Comparison of ENCODE assay signal across 23 mouse cellular contexts in the genomic region with DNA sequence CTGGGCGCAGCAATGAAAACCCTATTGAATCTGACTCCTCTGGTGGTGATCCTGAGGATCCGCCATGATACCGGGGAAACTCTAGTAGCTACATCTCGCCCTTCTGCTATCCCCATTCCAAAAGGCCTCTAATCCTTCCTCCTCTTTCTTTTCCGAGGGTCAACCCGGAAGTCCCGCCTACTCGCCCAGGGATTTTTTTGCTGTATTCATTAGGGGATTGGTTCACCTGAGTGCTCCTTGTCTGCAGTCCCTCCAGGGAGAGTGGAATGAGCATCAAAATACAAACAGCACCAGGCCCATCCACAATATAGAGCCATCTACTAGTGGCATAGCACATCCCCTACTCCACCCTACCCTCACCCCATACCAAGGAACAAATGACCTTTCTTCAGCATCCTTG.
"Had no signal": no experiment of that assay in that cellular context is flagged by ENCODE, and none has a peak within 500 bp of the region (broad histone marks: within the 10 kb centered on the region; RNA-seq: fewer than 3 reads in every experiment).

No protein-coding gene starts in this region.

- H3K9me3 ChIP-seq: heart, embryonic 10.5 days; heart, embryonic 12.5 days; hindbrain, embryonic 10.5 days; hindbrain, embryonic 12.5 days; intestine, embryonic 15.5 days; limb, embryonic 13.5 days; limb, embryonic 15.5 days; liver, embryonic 12.5 days had no signal

- H3K27me3 ChIP-seq: heart, embryonic 12.5 days; hindbrain, embryonic 12.5 days; intestine, embryonic 15.5 days; limb, embryonic 13.5 days; limb, embryonic 15.5 days; liver, embryonic 12.5 days had no signal

- H3K4me3 ChIP-seq: heart, adult 2 months; heart, embryonic 10.5 days; heart, embryonic 12.5 days; hindbrain, embryonic 10.5 days; hindbrain, embryonic 12.5 days; intestine, embryonic 15.5 days; layer of hippocampus, adult 2 months; limb, embryonic 13.5 days; limb, embryonic 15.5 days; liver, embryonic 12.5 days had no signal

- H3K9ac ChIP-seq: heart, embryonic 12.5 days; hindbrain, embryonic 12.5 days; hindbrain, embryonic 14.5 days; intestine, embryonic 15.5 days; limb, embryonic 13.5 days; limb, embryonic 15.5 days; liver, embryonic 12.5 days; liver, embryonic 14.5 days had no signal

- DNase-seq: gastrocnemius, postnatal 25 days; heart, adult 2 months; heart, postnatal 10 days; heart, postnatal 4 days; kidney, adult 18-20 months; kidney, adult 8-10 months; kidney, postnatal 10 days; kidney, postnatal 25 days; kidney, postnatal 4 days; layer of hippocampus, postnatal 36 days; left cerebral cortex, postnatal 4 days; lung, adult 18-20 months had no signal

- H3K27ac ChIP-seq: heart, adult 2 months; heart, embryonic 10.5 days; hindbrain, embryonic 10.5 days; hindbrain, embryonic 12.5 days; hindbrain, embryonic 14.5 days; intestine, embryonic 15.5 days; layer of hippocampus, adult 2 months; limb, embryonic 13.5 days; limb, embryonic 15.5 days; liver, embryonic 12.5 days; liver, embryonic 14.5 days had no signal

- H3K4me1 ChIP-seq: heart, embryonic 10.5 days; heart, embryonic 12.5 days; hindbrain, embryonic 10.5 days; hindbrain, embryonic 12.5 days; intestine, embryonic 15.5 days; limb, embryonic 13.5 days; limb, embryonic 15.5 days; liver, embryonic 12.5 days had no signal
